ENCODE assay signal across 7 mouse cellular contexts in the genomic region with DNA sequence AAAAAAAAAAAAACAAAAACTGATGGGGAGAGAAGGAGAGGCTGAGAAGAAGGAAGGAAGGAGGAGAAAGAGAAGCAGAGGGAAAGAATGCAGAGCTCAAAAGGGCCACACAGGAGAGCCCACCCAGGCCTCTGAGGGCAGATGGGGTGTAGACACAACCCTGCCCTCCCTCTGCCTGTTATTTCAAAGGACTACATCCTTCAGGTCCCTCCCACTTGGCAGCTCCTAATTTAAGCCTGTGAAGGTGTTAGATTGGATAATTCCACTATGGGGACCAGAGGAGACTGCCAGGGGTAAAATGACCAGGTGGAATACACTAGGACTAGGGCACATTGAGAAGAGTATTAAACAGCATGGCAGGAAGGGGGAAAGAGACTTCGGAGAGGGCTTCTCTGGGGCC. TPM values are rescaled to one million over a fixed set of nuclear protein-coding genes. Genes with fewer than 3 reads are reported as not detected.
DNase-seq lines count a peak whose midpoint lies in the region; ATAC-seq and TF ChIP-seq lines count a peak whose summit lies in the region.

No protein-coding gene starts in this region.

- DNase-seq in liver, result no peak
- DNase-seq in hindbrain, postnatal 0 days (ENCODE audit: low spot score), result peak; percentile 74
- DNase-seq in thymus, adult 2 months, result no peak
- no peak for DNase-seq in spleen, postnatal 10 days (ENCODE audit: low spot score in 2 of 2)

- no peaks in the 10 kb centered on the region for H3K4me1 ChIP-seq in liver, embryonic 12.5 days
- peaks cover 38% of the 10 kb centered on the region for H3K4me1 ChIP-seq in forebrain, embryonic 12.5 days
- 0 out of 2 replicates have a peak, but pooled peaks cover 11% of the 10 kb centered on the region for H3K4me1 ChIP-seq in hindbrain, postnatal 0 days (ENCODE audit: insufficient read depth, low read length)
- H3K4me1 ChIP-seq in neural tube, embryonic 14.5 days (ENCODE audit: control insufficient read depth, insufficient read depth, low read length), result peaks cover 12% of the 10 kb centered on the region
- H3K4me1 ChIP-seq in thymus, adult 2 months (replicated peaks; ENCODE audit: control insufficient read depth, insufficient read depth, low read length), result no peaks in the 10 kb centered on the region

- H3K4me2 ChIP-seq in liver, embryonic 12.5 days, result peak overlapping the region; percentile 46; the same call in 1 of the 2 replicates
- H3K4me2 ChIP-seq in forebrain, embryonic 12.5 days, result peak overlapping the region; percentile 55
- H3K4me2 ChIP-seq in hindbrain, postnatal 0 days (ENCODE audit: low read depth, low read length), result peak overlapping the region; percentile 38
- peak overlapping the region; percentile 38 for H3K4me2 ChIP-seq in neural tube, embryonic 14.5 days (ENCODE audit: low read depth, low read length)

- no peak overlapping the region for H3K27ac ChIP-seq in liver, embryonic 12.5 days
- peak overlapping the region; percentile 96 for H3K27ac ChIP-seq in forebrain, embryonic 12.5 days
- H3K27ac ChIP-seq in hindbrain, postnatal 0 days, result peak overlapping the region; percentile 77
- peak overlapping the region; percentile 84 for H3K27ac ChIP-seq in neural tube, embryonic 14.5 days (ENCODE audit: low read depth, low read length)
- H3K27ac ChIP-seq in thymus, adult 2 months (ENCODE audit: control insufficient read depth, insufficient read depth, low read length), result no peak overlapping the region

- TF ChIP-seq POLR2A in thymus, adult 2 months (IDR thresholded peaks at IDR 0.05; ENCODE audit: control insufficient read depth, extremely low read depth, insufficient read depth, low read length, poor library complexity), result no peak

- H3K4me3 ChIP-seq in liver, embryonic 12.5 days, result no peak overlapping the region
- peak overlapping the region; percentile 32 for H3K4me3 ChIP-seq in forebrain, embryonic 12.5 days (replicated peaks)
- no peak overlapping the region for H3K4me3 ChIP-seq in hindbrain, postnatal 0 days (ENCODE audit: low read length)
- H3K4me3 ChIP-seq in neural tube, embryonic 14.5 days (ENCODE audit: low read depth, low read length), result no peak overlapping the region
- no peak overlapping the region for H3K4me3 ChIP-seq in thymus, adult 2 months (ENCODE audit: control insufficient read depth, insufficient read depth, low read length)

- TF ChIP-seq CTCF in hindbrain, postnatal 0 days (IDR thresholded peaks at IDR 0.05; ENCODE audit: low read depth), result peak; percentile 21; the same call in 1 of the 2 replicates
- TF ChIP-seq CTCF in thymus, adult 2 months (IDR thresholded peaks at IDR 0.05; ENCODE audit: borderline replicate concordance, control insufficient read depth, extremely low read depth, insufficient read depth, low read length, poor library complexity), result no peak

- H3K9ac ChIP-seq in liver, embryonic 12.5 days, result no peak overlapping the region
- H3K9ac ChIP-seq in forebrain, embryonic 12.5 days, result peak overlapping the region; percentile 56
- H3K9ac ChIP-seq in hindbrain, postnatal 0 days (replicated peaks; ENCODE audit: low read length), result peak overlapping the region; percentile 37; the same call in 1 of the 2 replicates
- peak overlapping the region; percentile 48 for H3K9ac ChIP-seq in neural tube, embryonic 14.5 days (replicated peaks; ENCODE audit: low read depth, low read length)

- H3K36me3 ChIP-seq in liver, embryonic 12.5 days, result no peaks in the 10 kb centered on the region
- H3K36me3 ChIP-seq in forebrain, embryonic 12.5 days (replicated peaks), result no peaks in the 10 kb centered on the region
- no peaks in the 10 kb centered on the region for H3K36me3 ChIP-seq in hindbrain, postnatal 0 days (ENCODE audit: insufficient read depth, low read length)
- H3K36me3 ChIP-seq in neural tube, embryonic 14.5 days (ENCODE audit: control insufficient read depth, insufficient read depth, low read length), result no peaks in the 10 kb centered on the region
- no peaks in the 10 kb centered on the region for H3K36me3 ChIP-seq in thymus, adult 2 months (ENCODE audit: control insufficient read depth, insufficient read depth, low read length)

- ATAC-seq in liver, embryonic 12.5 days, result no peak
- ATAC-seq in forebrain, embryonic 12.5 days (ENCODE audit: low FRiP score), result peak; percentile 42
- no peak for ATAC-seq in hindbrain, postnatal 0 days
- no peak for ATAC-seq in neural tube, embryonic 14.5 days (ENCODE audit: low read depth)

- peaks cover 24% of the 10 kb centered on the region for H3K27me3 ChIP-seq in liver, embryonic 12.5 days (replicated peaks)
- H3K27me3 ChIP-seq in forebrain, embryonic 12.5 days, result no peaks in the 10 kb centered on the region
- H3K27me3 ChIP-seq in hindbrain, postnatal 0 days (ENCODE audit: insufficient read depth, low read length), result no peaks in the 10 kb centered on the region
- no peaks in the 10 kb centered on the region for H3K27me3 ChIP-seq in neural tube, embryonic 14.5 days (ENCODE audit: control insufficient read depth, insufficient read depth, low read length)
- H3K27me3 ChIP-seq in thymus, adult 2 months (ENCODE audit: control insufficient read depth, insufficient read depth, low read length), result no peaks in the 10 kb centered on the region

- no peaks in the 10 kb centered on the region for H3K9me3 ChIP-seq in liver, embryonic 12.5 days (replicated peaks)
- no peaks in the 10 kb centered on the region for H3K9me3 ChIP-seq in forebrain, embryonic 12.5 days
- H3K9me3 ChIP-seq in hindbrain, postnatal 0 days (ENCODE audit: low read length), result no peaks in the 10 kb centered on the region
- H3K9me3 ChIP-seq in neural tube, embryonic 14.5 days (ENCODE audit: control insufficient read depth, low read length), result no peaks in the 10 kb centered on the region

- WGBS in liver, embryonic 12.5 days (ENCODE audit: insufficient replicate concordance), result 16% methylated on average over 1 of the region's 1 CpGs
- 19% methylated on average over 1 of the region's 1 CpGs for WGBS in forebrain, embryonic 12.5 days
- WGBS in hindbrain, postnatal 0 days, result 6% methylated on average over 1 of the region's 1 CpGs
- 0% methylated on average over 1 of the region's 1 CpGs for WGBS in neural tube, embryonic 14.5 days
- WGBS in thymus, adult 2 months, result 82% methylated on average over 1 of the region's 1 CpGs

RNA-seq across cellular contexts. Expression of gene Mycn, which starts 37.6 kb away (rescaled TPM):
- 17.7 and 18.5 TPM in 2 replicates for polyA plus RNA-seq in liver, embryonic 12.5 days (2016; fragmentation: Nextera tagmentation; extraction: Ambion mirVana)
- polyA plus RNA-seq in forebrain, embryonic 12.5 days (2016; fragmentation: Nextera tagmentation; extraction: Ambion mirVana), result 129 and 141 TPM in 2 replicates
- 51.2 and 55.9 TPM in 2 replicates for total RNA-seq in hindbrain, postnatal 0 days (2014; rRNA removed)
- 40.0 and 44.1 TPM in 2 replicates for polyA plus RNA-seq in hindbrain, postnatal 0 days (2015; fragmentation: Nextera tagmentation; extraction: Ambion mirVana)
- polyA plus RNA-seq in neural tube, embryonic 14.5 days (2014; fragmentation: Nextera tagmentation; extraction: Ambion mirVana), result 38.6 and 48.1 TPM in 2 replicates
- 2.9 and 3.4 TPM in 2 replicates for polyA plus RNA-seq in thymus, adult 2 months (2012; rRNA removed)

Comparison
In these comparisons a context has a peak if more than half of its experiments do, and no peak if none do; other contexts are left out.
1. H3K27ac ChIP-seq: peak in forebrain, embryonic 12.5 days (single experiment), hindbrain, postnatal 0 days (single experiment) and neural tube, embryonic 14.5 days (single experiment); none in liver, embryonic 12.5 days (single experiment) and thymus, adult 2 months (single experiment).
2. Peak in every context shown above with its lines, with median percentiles within 50 percentile points of each other: H3K4me2 ChIP-seq.